Mouse (Mus musculus): ENCODE data around the gene Zfhx3. TPM values are rescaled to one million over a fixed set of nuclear protein-coding genes. Genes with fewer than 3 reads are reported as not detected.
A peak's percentile ranks its signal among the peaks of the same experiment; 100 is the strongest.

The Zfhx3 gene
- polyA plus RNA-seq, 1 experiment from 2014 or later, result 68.4 TPM

DNA sequence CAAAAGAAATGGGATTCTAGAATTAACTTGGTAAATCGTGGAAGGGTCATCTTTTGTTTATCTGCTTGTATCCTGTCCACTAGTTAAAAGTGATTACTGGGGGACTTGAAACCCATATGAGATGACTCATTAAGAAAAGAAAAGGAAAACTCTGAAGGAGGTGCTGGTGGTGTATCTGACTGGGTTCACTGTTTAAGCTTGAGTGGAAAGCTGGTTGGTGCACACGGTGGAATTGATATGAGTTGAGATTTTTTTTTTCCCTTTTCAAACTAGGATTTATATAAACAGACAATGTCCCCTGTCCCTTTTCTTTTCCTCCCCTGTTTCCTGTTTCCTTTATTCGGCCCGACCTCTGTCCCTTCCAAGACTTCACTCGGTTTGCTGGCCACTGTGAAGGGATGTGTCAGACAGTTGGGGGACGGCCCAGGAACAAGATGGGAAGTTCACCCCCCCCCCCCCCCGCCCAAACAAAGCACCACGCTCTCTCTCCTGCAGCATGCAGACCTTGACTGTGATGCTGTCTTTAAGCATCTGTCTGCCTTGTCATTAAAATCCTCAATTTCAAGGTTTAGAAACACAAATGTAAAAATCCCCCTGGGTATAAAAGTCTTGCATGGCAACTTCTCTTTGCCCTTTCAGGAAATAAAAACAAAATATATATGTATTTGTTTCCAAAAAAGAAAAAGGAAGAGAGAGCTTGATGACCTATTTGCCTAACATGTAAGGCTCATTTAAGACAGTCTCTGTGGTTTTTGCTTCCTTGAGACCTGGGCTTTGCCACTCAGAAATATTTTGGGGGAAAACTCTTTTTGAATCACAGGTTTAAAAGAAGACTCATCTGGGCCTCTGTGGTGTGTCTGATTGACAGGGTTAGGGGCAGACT lies 768.4 kb downstream of the Zfhx3 start:
- Histone ChIP-seq H3K4me2 (ENCODE audit: low read length) (peak overlapping the region; percentile 97), H3K36me3 (ENCODE audit: control insufficient read depth, insufficient read depth, low read length) (no peaks in the 10 kb centered on the region), H3K27ac (replicated peaks; ENCODE audit: low read depth, low read length) (peak overlapping the region; percentile 100), H3K9me3 (ENCODE audit: control insufficient read depth, low read length) (no peaks in the 10 kb centered on the region), H3K27me3 (ENCODE audit: control insufficient read depth, insufficient read depth, low read length) (no peaks in the 10 kb centered on the region), H3K4me1 (ENCODE audit: control insufficient read depth, insufficient read depth, low read length) (peaks cover 64% of the 10 kb centered on the region), H3K4me3 (replicated peaks; ENCODE audit: low read depth, low read length) (peak overlapping the region; percentile 68), H3K9ac (replicated peaks; ENCODE audit: low read length) (peak overlapping the region; percentile 100)
- ATAC-seq (ENCODE audit: low FRiP score, low TSS enrichment), result no peak
- 1% methylated on average over 8 of the region's 8 CpGs for WGBS
- peak; percentile 44 for DNase-seq

DNA sequence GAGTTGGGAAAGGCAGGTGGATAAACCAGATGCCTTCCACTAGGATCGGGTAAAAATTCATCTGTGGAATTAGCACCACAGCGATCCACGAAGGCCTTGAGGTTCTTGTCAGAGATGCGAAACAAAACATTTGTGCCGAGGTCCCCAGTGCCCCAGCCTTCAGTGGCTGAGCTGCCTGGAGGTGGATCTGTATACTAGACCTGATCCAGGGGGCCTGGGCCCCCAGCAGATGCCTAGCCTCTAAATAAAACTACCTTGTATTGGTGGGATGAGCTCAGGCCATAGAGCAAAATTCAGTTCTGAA lies 769.0 kb downstream of the Zfhx3 start:
- peak; percentile 56 for DNase-seq
- Histone ChIP-seq H3K9ac (replicated peaks; ENCODE audit: low read length) (peak overlapping the region; percentile 100), H3K4me2 (ENCODE audit: low read length) (peak overlapping the region; percentile 97), H3K4me1 (ENCODE audit: control insufficient read depth, insufficient read depth, low read length) (peaks cover 70% of the 10 kb centered on the region), H3K36me3 (ENCODE audit: control insufficient read depth, insufficient read depth, low read length) (no peaks in the 10 kb centered on the region), H3K27me3 (ENCODE audit: control insufficient read depth, insufficient read depth, low read length) (no peaks in the 10 kb centered on the region), H3K9me3 (ENCODE audit: control insufficient read depth, low read length) (no peaks in the 10 kb centered on the region), H3K27ac (replicated peaks; ENCODE audit: low read depth, low read length) (peak overlapping the region; percentile 100), H3K4me3 (replicated peaks; ENCODE audit: low read depth, low read length) (peak overlapping the region; percentile 68)
- WGBS, result 15% methylated on average over 5 of the region's 5 CpGs
- ATAC-seq (ENCODE audit: low FRiP score, low TSS enrichment), result no peak

DNA sequence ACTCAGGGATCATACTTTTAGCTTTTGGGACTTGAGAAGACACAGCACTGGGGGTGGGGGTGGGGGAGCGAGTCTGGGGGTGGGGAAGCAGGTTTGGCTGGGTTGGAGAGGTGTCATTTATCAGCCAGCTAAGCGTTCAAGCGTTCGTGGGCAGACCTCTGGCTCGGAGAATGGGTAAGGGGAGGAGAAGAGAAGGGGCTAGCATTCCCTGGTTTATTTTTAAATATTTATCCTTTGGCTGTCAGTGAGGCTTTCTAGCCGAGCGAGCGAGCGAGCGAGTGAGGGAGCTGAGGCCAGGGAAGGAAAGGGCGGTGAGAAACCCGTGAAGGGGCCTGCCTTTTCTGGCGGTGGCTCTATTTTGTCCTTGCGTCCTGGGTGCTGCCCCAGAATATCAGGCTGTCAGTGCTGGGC lies 769.6 kb downstream of the Zfhx3 start:
- H3K27me3 ChIP-seq (ENCODE audit: control insufficient read depth, insufficient read depth, low read length), result no peaks in the 10 kb centered on the region
- peak overlapping the region; percentile 68 for H3K4me3 ChIP-seq (replicated peaks; ENCODE audit: low read depth, low read length)
- no peaks in the 10 kb centered on the region for H3K9me3 ChIP-seq (ENCODE audit: control insufficient read depth, low read length)
- peaks cover 75% of the 10 kb centered on the region for H3K4me1 ChIP-seq (ENCODE audit: control insufficient read depth, insufficient read depth, low read length)
- H3K36me3 ChIP-seq (ENCODE audit: control insufficient read depth, insufficient read depth, low read length), result no peaks in the 10 kb centered on the region
- H3K9ac ChIP-seq (replicated peaks; ENCODE audit: low read length), result peak overlapping the region; percentile 100
- ATAC-seq (ENCODE audit: low FRiP score, low TSS enrichment) (no peak), DNase-seq (peak; percentile 60)
- WGBS, result 14% methylated on average over 14 of the region's 14 CpGs
- H3K27ac ChIP-seq (replicated peaks; ENCODE audit: low read depth, low read length), result peak overlapping the region; percentile 100
- peak overlapping the region; percentile 97 for H3K4me2 ChIP-seq (ENCODE audit: low read length)

DNA sequence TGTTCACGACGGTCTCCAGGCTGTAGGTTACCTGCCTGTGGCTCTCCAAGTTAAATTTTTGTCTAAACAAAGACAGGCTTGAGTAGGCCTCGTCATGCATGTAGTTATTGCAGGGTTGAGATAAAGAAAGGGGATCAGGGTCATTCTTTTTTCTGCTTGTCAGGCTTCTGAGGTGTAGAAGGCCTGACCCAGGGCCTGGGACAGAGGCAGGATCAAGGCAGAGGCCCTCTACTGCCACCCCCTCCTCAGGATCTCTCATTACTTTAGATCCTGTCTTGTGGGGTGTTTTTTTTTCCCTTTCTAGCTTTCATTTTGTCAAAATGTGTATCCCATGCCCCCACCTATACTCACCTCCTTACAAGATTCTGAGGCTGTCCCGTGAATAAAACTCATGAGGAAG lies 770.2 kb downstream of the Zfhx3 start:
- Histone ChIP-seq H3K4me2 (ENCODE audit: low read length) (peak overlapping the region; percentile 97), H3K9ac (replicated peaks; ENCODE audit: low read length) (peak overlapping the region; percentile 100), H3K4me1 (ENCODE audit: control insufficient read depth, insufficient read depth, low read length) (peaks cover 81% of the 10 kb centered on the region), H3K27me3 (ENCODE audit: control insufficient read depth, insufficient read depth, low read length) (no peaks in the 10 kb centered on the region), H3K27ac (replicated peaks; ENCODE audit: low read depth, low read length) (peak overlapping the region; percentile 100), H3K4me3 (replicated peaks; ENCODE audit: low read depth, low read length) (peak overlapping the region; percentile 68), H3K36me3 (ENCODE audit: control insufficient read depth, insufficient read depth, low read length) (no peaks in the 10 kb centered on the region), H3K9me3 (ENCODE audit: control insufficient read depth, low read length) (no peaks in the 10 kb centered on the region)
- DNase-seq (no peak), ATAC-seq (ENCODE audit: low FRiP score, low TSS enrichment) (no peak)
- WGBS, result 20% methylated on average over 4 of the region's 4 CpGs

DNA sequence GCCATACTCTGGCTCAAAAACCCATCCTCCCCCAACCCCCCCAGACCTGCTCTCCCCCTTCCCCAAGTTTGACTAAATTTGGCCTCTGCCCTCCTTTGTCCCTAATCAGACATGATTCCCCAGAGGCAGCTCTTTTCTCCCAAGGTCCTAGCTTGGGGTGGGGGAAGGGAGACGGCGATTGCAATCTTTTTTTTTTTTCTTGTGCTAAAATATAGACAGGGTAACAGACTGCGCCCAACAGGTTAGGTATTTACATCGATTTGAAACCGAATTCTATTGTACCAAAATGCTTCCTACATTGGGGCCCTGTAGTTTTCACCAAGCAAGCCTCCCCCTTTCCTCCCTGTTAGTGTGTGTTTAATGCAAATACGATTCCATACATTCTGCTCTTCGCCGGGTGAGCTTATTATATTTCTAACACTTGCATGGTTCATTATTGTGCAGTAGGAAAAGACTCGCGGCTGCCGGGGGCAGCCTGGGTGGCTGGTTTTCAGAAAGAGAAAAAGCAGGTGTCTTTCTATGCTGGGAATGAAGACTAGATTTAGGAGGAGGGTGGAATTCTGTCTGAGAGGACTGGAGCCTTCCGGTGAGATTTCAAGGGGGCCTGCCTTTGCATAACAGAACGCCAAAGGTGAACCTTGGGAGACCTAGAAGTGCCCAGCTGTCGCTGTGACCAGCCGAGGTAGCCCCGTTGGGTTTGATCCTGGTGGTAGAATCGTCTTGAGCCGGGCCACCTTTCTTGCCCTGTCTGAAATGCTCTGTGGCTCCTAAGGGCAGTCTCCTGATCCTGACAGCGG lies 771.1 kb downstream of the Zfhx3 start:
- 4% methylated on average over 19 of the region's 19 CpGs for WGBS
- Histone ChIP-seq H3K9ac (replicated peaks; ENCODE audit: low read length) (peak overlapping the region; percentile 100), H3K4me3 (replicated peaks; ENCODE audit: low read depth, low read length) (peak overlapping the region; percentile 68), H3K27me3 (ENCODE audit: control insufficient read depth, insufficient read depth, low read length) (no peaks in the 10 kb centered on the region), H3K36me3 (ENCODE audit: control insufficient read depth, insufficient read depth, low read length) (no peaks in the 10 kb centered on the region), H3K4me2 (ENCODE audit: low read length) (peak overlapping the region; percentile 97), H3K27ac (replicated peaks; ENCODE audit: low read depth, low read length) (peak overlapping the region; percentile 100), H3K9me3 (ENCODE audit: control insufficient read depth, low read length) (no peaks in the 10 kb centered on the region), H3K4me1 (ENCODE audit: control insufficient read depth, insufficient read depth, low read length) (peaks cover 85% of the 10 kb centered on the region)
- DNase-seq (peak; percentile 67), ATAC-seq (ENCODE audit: low FRiP score, low TSS enrichment) (no peak)

DNA sequence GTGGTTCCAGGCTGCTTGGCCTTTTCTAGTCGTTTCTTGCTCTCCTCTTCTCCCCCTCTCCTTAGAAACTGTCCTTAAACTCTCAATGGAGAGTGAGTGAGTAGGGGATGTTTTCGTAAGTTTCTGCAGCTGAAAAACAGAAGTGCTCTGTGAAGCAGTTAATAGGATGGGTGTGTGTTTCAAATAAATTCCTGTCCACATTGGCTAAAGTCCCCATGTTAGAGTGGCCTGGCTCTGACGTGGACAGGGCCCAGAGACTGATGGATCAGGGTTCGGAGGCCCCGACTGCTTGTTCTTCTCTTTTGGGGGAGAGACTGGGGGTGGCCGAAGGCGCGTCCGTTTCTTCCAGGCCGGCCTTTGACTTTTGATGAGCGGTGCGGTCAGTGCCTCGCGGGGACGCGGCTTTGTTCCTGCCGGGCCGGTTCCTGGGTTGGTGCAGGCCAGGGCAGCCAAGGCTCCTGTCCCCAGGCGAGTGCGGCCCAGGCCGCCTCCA lies 771.7 kb downstream of the Zfhx3 start:
- H3K4me1 ChIP-seq (ENCODE audit: control insufficient read depth, insufficient read depth, low read length), result peaks cover 84% of the 10 kb centered on the region
- ATAC-seq (ENCODE audit: low FRiP score, low TSS enrichment) (peak; percentile 1; the same call in 1 of the 2 replicates), DNase-seq (peak; percentile 42)
- peak overlapping the region; percentile 68 for H3K4me3 ChIP-seq (replicated peaks; ENCODE audit: low read depth, low read length)
- no peaks in the 10 kb centered on the region for H3K36me3 ChIP-seq (ENCODE audit: control insufficient read depth, insufficient read depth, low read length)
- peak overlapping the region; percentile 100 for H3K27ac ChIP-seq (replicated peaks; ENCODE audit: low read depth, low read length)
- peak overlapping the region; percentile 97 for H3K4me2 ChIP-seq (ENCODE audit: low read length)
- WGBS, result 2% methylated on average over 21 of the region's 21 CpGs
- no peaks in the 10 kb centered on the region for H3K27me3 ChIP-seq (ENCODE audit: control insufficient read depth, insufficient read depth, low read length)
- H3K9me3 ChIP-seq (ENCODE audit: control insufficient read depth, low read length), result no peaks in the 10 kb centered on the region
- peak overlapping the region; percentile 100 for H3K9ac ChIP-seq (replicated peaks; ENCODE audit: low read length)

DNA sequence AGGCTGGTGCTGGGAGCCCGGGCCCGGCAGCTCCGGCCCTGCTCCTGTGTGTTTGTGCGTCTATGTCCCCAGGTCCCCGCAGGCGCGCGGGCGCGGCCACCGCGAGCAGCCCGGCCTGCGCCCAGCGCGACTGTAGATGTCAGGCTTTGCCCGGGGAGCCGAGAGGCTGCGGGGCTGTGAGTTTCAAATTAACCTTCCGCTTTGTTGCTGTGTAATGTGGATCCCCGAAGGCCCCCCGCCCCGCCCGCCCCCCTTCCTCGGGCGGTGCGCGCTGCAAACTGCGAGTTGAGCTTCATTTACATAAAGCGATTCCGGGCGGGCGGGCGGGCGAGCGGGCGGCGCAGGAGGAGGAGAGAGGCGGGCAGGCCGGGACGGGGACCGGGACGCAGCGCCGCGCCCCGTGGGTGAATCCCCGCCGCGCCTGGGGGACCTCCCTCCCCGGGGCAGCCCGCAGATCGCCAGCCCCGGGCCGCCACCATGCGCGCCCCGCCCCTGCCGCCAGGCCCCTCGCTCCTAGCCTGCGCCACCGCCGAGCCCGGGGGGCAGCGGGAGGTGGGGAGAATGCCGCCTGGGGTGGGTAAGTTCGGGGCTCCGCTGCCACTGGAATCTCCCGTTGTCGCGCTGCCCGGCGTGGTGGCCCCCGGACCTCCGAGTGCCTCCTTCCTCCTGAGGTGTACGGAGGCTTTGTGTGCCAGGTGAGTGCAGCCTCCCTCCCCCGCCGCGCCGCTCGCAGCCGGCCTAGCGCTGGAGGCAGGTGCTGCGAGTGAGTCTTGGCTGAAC lies 772.4 kb downstream of the Zfhx3 start:
- ATAC-seq (ENCODE audit: low FRiP score, low TSS enrichment) (peak; percentile 83), DNase-seq (peak; percentile 90)
- Histone ChIP-seq H3K9ac (replicated peaks; ENCODE audit: low read length) (peak overlapping the region; percentile 100), H3K36me3 (ENCODE audit: control insufficient read depth, insufficient read depth, low read length) (no peaks in the 10 kb centered on the region), H3K27me3 (ENCODE audit: control insufficient read depth, insufficient read depth, low read length) (no peaks in the 10 kb centered on the region), H3K9me3 (ENCODE audit: control insufficient read depth, low read length) (no peaks in the 10 kb centered on the region), H3K4me2 (ENCODE audit: low read length) (peak overlapping the region; percentile 97), H3K4me3 (replicated peaks; ENCODE audit: low read depth, low read length) (peak overlapping the region; percentile 68), H3K27ac (replicated peaks; ENCODE audit: low read depth, low read length) (peak overlapping the region; percentile 100), H3K4me1 (ENCODE audit: control insufficient read depth, insufficient read depth, low read length) (peaks cover 83% of the 10 kb centered on the region)
- WGBS, result 0% methylated on average over 58 of the region's 84 CpGs

DNA sequence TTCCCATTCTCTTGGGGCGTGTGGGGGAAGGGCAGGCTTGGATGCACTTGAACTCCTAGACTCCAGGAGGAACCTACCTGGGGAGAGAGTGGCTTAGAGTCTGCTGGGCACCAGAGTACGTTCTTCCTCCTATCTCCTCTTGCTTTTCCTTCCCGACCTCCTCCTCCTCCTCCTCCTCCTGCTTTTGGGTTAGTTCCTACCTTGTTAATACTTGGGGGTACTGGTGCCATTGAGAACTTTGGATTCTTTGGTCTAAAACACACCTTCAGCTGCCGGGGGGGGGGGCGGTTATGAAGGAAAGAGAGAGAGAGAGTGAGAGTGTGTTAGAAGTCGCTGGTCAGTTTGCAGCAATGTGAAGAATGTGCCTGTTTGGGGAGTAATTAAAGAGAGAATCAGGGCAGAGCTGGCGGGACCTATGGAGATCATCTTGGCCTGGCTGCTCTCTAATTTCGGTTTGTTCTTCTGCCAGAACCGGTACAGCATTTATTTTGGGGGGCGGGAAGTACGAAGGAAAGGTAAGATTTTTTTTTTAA lies 773.0 kb downstream of the Zfhx3 start:
- H3K9ac ChIP-seq (replicated peaks; ENCODE audit: low read length), result peak overlapping the region; percentile 100
- H3K36me3 ChIP-seq (ENCODE audit: control insufficient read depth, insufficient read depth, low read length), result no peaks in the 10 kb centered on the region
- DNase-seq (no peak), ATAC-seq (ENCODE audit: low FRiP score, low TSS enrichment) (no peak)
- peak overlapping the region; percentile 100 for H3K27ac ChIP-seq (replicated peaks; ENCODE audit: low read depth, low read length)
- WGBS, result 13% methylated on average over 11 of the region's 11 CpGs
- no peaks in the 10 kb centered on the region for H3K9me3 ChIP-seq (ENCODE audit: control insufficient read depth, low read length)
- peak overlapping the region; percentile 68 for H3K4me3 ChIP-seq (replicated peaks; ENCODE audit: low read depth, low read length)
- no peaks in the 10 kb centered on the region for H3K27me3 ChIP-seq (ENCODE audit: control insufficient read depth, insufficient read depth, low read length)
- H3K4me2 ChIP-seq (ENCODE audit: low read length), result peak overlapping the region; percentile 97
- H3K4me1 ChIP-seq (ENCODE audit: control insufficient read depth, insufficient read depth, low read length), result peaks cover 84% of the 10 kb centered on the region
